Mouse (Mus musculus) CH12.LX (cell line): ENCODE data around the gene Gm11127.
"Not testable (repeated sequence)": the region's sequence is repeated elsewhere in the genome, so short reads cannot be mapped to it uniquely, and the experiment has no call there.

ENCODE experiments used
- CTCF ChIP-seq, 2 experiments: IDR thresholded peaks in 1 of 2; conservative IDR thresholded peaks in 1 of 2; 2 replicates each; pipeline ENCODE4 v1.5.1; 2011 to 2012; ENCODE audit warnings: low read depth in 2 of 2, low read length in 2 of 2, improper control_type of control experiment in 1 of 2, inconsistent platforms in 1 of 2, mild to moderate bottlenecking in 1 of 2, moderate library complexity in 1 of 2
- ELF1 ChIP-seq: IDR thresholded peaks from 2 replicates; pipeline ENCODE4 v1.6.1; 2014; ENCODE audit warnings: low read depth, mild to moderate bottlenecking, inconsistent platforms, low read length, improper control_type of control experiment
- GABPA ChIP-seq: IDR thresholded peaks from 2 replicates; pipeline ENCODE4 v1.6.1; 2012; ENCODE audit warnings: low read depth, low read length, improper control_type of control experiment, inconsistent platforms; ENCODE audit not compliant: insufficient replicate concordance
- KAT2A ChIP-seq: IDR thresholded peaks from 2 replicates; pipeline ENCODE4 v1.6.1; 2012; ENCODE audit warnings: low read length, improper control_type of control experiment, inconsistent platforms; ENCODE audit not compliant: insufficient replicate concordance
- MAX ChIP-seq: IDR thresholded peaks from 2 replicates; pipeline ENCODE4 v1.6.1; 2011; ENCODE audit warnings: low read length, improper control_type of control experiment
- MAZ ChIP-seq: IDR thresholded peaks from 2 replicates; pipeline ENCODE4 v1.6.1; 2012; ENCODE audit warnings: low read depth, mild to moderate bottlenecking, inconsistent platforms, low read length, improper control_type of control experiment, moderate library complexity
- NRF1 ChIP-seq: IDR thresholded peaks from 2 replicates; pipeline ENCODE4 v1.6.1; 2014; ENCODE audit warnings: low read depth, mild to moderate bottlenecking, inconsistent platforms, low read length, improper control_type of control experiment, moderate library complexity
- POLR2A ChIP-seq: IDR thresholded peaks from 2 replicates; pipeline ENCODE4 v1.6.1; 2011; ENCODE audit warnings: low read depth, mild to moderate bottlenecking, improper control_type of control experiment, low read length
- RAD21 ChIP-seq: IDR thresholded peaks from 2 replicates; pipeline ENCODE4 v1.6.1; 2011; ENCODE audit warnings: low read depth, mild to moderate bottlenecking, low read length, improper control_type of control experiment, moderate library complexity
- TCF12 ChIP-seq: IDR thresholded peaks from 2 replicates; pipeline ENCODE4 v1.6.1; 2014; ENCODE audit warnings: low read depth, mild to moderate bottlenecking, inconsistent platforms, low read length, improper control_type of control experiment
- USF1 ChIP-seq: IDR thresholded peaks from 2 replicates; pipeline ENCODE4 v1.6.1; 2014; ENCODE audit warnings: low read depth, mild to moderate bottlenecking, inconsistent platforms, low read length, improper control_type of control experiment
- USF2 ChIP-seq: conservative IDR thresholded peaks from 2 replicates; pipeline ENCODE4 v1.6.1; 2011; ENCODE audit warnings: low read depth, low read length, improper control_type of control experiment

DNA sequence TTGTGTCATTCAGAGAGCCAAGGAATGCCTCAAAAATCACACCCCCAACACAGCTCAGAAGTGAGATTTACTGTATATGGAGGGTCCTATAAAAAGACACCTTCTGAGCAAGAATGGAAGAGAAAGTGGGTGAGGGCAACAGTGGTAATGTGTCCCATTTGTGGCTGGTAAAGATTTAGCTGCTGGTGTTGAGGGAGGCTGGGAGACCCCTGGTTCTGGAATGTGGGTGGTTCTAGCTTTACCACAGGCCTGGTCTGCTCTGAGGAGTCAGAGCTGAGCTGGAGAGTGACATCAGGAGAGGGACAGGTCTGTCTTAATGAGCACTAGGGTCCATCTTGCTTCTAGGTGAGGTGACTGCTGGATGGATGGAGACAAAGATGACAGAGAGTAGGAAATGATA is 34.3 kb upstream of the Gm11127 start:
- not testable (repeated sequence) for TF ChIP-seq CTCF (conservative IDR thresholded peaks at IDR 0.05 in 1 of 2, IDR thresholded peaks at IDR 0.05 in 1 of 2; ENCODE audit: low read depth in 2 of 2, low read length in 2 of 2); KAT2A; TCF12; USF2; MAZ; MAX; POLR2A; ELF1; GABPA; USF1; NRF1; RAD21
